Mouse (Mus musculus): ENCODE results near the gene Lrrc42.
A peak's percentile ranks its signal among the peaks of the same experiment; 100 is the strongest.

Lrrc42 gene

DNA sequence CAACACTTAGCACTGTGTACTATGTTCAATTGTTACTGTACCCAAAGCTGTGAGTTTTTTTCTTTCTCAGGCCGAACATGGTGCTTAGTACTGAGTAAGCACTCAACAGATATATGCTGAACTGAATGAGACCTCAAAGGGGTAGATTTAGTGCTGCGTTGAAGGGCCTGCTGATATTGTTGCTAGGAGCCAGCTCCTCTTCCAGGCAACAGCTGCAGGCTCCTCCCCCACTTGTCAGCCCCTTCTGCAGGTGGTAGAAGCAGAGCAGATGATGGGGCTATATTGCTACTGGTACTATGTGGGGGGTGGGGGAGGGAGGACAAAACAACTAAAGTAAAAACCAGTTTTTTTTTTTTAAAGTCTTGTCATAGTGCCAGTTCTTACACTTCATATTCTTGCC, 3.9 kb downstream of the Lrrc42 start:
- no peak for DNase-seq (ENCODE audit: low read depth, low spot score)

DNA sequence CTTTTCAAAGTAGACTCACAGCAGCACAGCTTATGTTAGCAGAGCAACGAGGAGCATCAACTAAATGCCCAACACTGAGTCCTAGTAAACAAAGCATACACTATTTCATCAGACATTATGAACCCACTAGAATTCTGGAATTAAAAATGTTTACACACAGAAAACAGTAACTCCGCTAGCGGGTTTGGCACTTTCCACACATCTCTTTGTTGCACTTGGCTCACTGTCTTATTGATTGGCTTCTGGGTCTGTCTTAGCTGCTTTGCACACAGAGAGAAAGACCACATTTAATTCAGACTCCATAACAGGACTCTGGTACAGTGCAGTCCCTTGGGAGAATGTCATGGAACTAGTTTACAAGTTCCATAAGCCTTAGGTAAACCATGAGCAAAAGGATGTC, 5.3 kb downstream of the Lrrc42 start:
- no peak for DNase-seq (ENCODE audit: low read depth, low spot score)

DNA sequence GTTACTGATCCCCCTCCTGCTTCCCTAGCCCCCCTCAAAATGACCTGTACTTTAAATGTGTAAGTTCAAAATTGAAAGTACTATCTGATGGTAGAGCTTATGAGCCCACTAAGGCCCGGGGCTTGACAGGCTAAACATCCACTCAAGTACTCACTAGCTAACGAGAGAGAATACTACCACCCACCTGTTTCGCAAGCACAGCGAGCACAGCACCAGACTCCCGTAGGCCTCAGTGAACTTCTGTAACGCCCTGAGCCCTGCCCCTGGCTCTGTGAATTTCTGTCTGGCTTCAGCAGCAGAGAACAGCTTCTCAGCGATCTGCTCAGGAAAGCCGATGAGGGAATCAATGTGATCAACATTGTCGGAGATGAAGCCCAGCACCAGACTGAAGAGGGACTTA, 6.2 kb downstream of the Lrrc42 start:
- no peak for DNase-seq (ENCODE audit: low read depth, low spot score)

DNA sequence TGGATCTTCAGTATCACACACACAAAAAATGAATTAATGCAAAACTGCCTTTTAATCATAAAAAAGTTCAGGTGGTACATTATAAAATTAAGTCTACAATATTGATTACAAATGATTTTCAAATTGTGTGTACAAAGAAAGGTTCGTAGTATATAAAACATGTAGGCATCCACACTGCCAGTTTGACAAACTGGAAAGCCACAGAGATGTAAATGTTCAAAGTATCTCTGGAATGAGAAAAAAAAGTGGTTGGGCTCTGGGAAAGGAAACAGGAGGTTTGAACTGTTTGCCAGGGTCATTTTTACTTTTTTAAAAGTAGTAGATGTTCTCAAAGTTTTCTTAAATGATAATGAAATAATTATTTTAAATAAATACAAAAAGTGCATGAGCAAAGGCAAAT, 7.3 kb downstream of the Lrrc42 start:
- no peak for DNase-seq (ENCODE audit: low read depth, low spot score)

DNA sequence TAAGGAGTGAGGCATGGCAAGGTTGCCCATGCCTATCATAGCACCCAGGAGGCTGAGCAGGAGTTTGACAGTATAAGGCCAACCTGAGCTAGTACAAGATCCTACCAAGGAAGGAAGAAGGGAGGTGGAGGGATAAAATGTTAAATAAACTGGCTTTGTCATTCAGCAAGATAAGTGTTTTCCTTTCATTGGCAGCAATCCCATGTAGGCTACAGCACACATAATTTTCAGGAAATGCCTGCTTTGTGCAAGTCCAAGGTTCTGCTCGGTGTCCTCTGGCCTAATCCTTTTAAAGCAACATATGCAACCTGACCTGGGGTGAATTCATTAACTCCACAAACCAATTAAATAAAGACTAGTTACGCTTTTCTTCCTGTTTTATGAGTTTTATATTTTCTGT, 8.0 kb downstream of the Lrrc42 start:
- no peak for DNase-seq (ENCODE audit: low read depth, low spot score)

DNA sequence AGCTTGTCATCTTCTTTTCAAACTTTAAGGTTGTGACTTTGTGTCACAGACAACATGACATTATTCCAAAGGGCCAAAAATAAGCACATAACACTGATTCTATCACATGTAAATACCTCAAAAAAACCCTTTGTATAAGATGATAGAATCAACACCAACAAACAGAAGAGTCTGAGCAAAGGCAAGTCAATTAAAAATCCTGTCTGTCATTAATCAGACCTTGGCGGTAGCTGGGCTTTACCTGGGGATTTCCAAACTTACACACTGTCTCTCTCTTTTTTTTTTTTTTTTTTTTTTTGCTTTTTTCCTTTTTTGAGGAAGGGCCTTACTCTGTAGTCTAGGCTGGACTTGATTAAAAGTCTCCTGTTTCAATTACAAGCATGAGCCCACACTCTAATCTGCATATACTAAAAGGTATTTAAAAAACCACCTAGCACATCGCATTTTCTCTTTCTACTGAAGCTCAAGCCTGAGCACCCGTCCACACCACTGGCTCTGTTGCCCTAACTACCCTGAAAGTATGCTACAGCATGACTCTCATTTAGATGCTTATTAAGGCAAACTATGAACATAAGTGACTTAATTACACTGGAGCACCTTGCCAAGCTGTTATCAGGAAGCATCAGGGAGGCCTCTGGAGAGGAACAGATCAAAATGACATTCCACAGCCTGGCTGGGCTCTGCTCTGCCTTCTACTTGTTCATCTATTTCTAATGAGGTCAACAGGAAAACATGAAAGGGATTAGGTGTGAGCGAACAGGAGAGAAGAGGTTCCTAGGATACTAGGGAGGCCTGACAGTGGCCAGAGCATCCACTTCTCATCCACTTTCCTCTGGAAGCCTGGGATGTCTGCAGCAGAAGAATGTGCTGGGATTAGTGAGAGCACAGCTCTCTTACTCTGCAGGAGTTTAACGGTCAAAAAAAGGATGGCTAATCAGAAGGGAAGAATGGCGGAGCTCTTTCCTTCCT, 9.7 kb downstream of the Lrrc42 start:
- DNase-seq (ENCODE audit: low read depth, low spot score), result no peak

DNA sequence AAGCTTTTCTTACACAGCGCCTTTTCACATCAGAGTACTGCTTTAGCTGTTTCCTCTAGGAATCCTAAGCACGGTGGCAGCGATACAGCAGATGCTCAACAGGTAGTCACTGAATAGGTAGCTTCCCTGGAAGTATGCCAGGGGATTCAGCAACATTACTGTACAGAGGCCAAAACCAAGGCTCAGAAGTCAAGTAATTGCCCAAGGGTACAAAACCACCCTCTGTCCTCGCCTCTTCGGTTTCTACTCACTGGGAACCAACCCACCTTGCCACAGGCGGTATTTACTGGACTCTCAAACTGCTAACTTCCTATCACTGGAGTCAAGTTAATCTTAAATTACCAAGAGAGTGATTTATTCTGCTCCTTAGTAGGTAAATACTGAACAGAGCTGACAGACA, 13.1 kb downstream of the Lrrc42 start:
- no peak for DNase-seq (ENCODE audit: low read depth, low spot score)

DNA sequence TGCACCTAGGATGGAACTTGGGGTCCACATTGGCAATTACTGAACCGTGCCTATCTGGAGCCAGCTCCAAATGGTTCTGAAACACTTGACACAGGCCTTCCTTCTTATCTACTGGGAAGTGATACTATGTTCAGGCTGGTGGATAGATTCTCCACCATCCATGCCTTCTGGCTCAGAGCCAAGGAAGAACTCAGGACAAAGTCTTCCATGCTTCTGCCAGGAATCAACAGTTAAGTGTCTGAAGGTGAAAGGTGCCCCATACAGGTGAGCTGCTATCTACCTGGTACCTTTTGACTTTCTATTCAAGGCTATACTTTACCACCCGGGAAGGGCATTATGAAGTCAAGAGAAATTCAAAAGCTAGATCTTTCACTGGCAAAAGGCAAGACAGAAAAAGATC, 15.1 kb downstream of the Lrrc42 start:
- DNase-seq (ENCODE audit: low read depth, low spot score), result no peak

DNA sequence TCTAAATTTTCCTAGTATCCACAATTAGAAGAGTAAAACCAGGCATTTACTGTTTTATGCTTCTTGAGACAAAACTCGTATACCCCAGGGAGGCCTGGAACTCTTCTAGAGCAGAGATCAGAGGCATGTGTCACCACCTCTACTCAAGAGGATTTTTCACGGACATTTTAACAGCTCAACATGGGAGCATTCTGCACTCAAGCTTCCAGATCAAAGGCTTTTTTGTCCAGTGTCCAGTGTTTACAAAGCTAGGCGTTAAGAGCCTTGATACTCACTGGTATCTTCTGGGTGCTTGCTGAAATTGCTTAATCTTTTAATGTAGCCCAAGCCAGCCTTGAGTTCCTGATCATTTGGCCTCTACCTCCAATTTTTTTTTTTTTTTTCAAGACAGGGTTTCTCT, 21.1 kb downstream of the Lrrc42 start:
- DNase-seq (ENCODE audit: low read depth, low spot score), result no peak

DNA sequence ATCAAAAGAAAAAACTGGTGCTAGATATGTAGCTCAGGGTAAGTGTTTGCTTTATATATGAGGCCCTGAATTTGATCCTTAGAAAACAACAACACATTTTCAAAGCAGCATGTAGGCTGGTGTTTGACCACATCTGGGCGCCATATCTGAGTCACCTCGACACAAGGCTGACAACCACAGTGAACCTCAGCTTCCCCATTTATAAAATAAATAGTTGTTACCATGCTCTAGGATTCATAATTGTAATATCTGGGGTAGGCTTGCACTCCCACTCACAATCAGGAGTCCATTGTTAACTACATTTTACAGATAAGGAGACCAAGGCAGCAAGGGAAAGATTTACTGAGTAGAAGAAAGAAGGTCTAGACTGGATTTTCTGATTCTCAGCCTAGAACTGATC, 27.0 kb downstream of the Lrrc42 start:
- no peak for DNase-seq (ENCODE audit: low read depth, low spot score)

DNA sequence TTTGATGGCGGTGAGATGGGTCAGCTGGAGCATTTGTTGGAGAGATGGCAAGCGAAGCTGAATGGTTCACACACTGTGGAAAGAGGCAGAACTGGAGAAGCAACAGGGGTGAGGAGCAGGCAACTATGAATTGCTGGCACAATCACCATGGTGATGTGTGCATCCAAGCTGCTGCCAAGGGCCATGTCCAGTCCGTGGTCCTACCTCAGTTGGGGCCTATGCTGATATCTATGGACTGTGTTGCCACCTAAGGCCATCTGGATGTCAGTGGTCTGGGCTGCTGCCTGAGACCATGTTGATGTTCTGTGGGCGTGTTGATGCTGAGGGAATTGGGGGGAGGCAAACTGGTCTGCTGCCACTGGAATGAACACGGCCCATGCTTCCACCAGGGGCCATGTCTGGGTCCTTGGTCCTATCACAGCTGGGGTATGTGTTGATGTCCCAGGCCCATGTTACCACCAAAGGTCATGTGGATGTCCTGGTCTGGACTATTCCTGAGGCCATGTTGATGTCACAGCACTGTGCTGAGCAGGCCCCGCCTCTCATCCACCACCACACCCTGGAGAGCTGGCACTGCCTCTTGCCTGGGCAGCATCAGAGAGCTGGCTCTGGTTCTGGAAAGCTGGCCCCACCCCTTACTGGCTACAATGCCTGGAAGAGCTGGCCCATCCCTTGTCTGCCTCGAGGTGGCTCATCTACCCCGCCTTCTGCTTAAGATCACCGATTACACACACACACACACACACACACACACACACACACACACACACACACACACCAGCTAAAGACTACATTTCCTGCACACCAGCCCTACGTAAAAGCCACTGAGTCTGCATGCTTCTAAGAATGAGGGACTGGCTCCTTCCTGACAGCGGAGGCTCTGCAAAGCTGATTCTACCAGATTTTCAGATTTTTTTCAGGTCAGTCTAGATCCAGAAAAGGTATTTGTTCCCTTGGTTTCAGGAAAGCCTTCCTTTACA, 29.8 kb downstream of the Lrrc42 start:
- DNase-seq (ENCODE audit: low read depth, low spot score), result no peak

DNA sequence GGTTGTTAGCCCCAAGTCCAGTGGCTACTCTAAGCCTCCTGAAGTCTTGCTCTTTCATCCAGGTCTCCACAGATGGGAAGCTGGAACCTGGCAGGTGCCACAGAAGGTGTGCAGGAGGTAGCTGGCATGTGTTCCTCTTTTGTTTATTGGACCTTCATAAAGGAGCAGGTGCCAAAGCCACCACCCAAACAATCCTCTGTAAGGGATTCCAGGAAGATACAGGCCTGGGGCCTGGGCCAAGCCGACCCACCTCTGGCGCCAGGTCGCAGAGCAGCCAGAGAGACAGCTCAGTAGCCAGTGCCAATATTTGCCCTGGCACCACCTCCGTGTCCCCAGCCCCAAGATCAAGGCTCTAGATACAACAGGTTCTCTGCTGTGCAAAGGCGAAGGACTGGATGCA, 31.8 kb downstream of the Lrrc42 start:
- no peak for DNase-seq (ENCODE audit: low read depth, low spot score)

DNA sequence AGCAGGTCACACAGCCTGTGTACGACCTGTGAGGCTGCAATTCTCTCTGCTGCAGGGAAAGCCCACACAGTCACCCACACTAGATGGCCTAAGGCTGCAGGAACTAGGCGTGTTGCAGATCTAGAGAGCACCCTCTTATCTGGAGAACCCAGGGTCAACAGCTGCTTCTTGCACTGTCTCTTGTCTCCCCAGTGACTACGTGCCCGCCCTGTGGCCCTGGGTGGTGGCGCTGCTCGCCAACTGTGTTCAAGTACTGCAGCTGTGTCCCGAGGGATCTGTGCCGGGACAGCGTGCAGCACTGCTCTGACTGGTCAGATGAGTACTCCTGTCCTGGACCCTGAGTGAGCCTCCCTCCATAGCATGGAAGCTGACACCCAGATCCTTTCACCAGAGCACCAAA, 35.8 kb downstream of the Lrrc42 start:
- DNase-seq (ENCODE audit: low read depth, low spot score), result no peak

DNA sequence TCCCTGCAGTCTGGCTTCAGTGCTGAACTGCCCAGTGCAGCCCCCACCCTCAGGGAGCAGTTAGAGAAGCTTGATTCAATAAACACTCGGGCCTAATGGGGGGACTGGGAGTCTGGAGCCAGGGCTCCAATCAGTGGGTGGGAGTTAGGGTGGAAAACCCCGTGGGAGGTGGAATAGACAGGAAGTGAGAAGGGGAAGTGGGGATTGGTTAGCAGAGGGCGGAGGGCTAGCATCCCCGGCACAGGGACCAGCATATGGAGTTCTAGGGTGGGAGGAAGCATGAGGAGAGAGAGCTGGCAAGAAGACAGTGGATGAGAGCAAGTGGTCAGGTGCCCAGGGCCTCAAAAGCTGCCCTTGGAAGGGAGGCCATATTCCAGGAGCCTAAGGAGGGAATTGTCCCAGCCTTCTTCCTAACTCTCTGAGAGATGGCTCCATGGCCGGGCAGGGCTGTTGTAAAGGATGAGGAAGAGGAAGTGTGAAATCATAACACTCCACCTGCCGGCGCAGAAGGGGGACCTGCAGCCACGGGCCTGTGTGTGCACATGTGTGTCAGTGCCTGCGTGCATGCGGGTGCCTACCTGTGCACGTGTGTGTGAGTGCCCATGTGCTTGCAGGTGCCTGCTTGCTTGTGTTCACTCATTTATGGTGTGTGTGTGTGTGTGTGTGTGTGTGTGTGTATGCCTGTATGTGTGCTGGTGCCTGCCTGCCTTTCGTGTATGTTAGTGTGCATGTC, 39.9 kb downstream of the Lrrc42 start:
- no peak for DNase-seq (ENCODE audit: low read depth, low spot score)

DNA sequence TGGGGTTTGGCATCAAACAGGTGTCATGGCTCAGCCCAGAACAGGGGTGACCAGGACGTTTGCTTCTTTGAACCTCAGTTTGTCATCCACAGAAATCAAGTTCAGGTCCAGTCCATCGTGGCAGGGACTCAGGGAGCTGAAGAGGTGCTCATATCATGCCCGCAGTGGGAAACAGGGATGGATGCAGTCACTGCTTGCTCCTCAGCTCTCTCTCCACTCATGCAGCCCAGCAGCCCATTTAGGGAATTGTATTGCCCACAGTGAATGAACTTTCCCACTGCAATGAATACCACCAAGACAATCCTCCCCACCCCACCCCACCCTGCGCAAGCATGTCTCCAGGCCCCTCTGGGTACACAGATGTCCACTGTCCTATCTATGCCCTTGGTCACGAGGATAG, 41.4 kb downstream of the Lrrc42 start:
- DNase-seq (ENCODE audit: low read depth, low spot score), result no peak

DNA sequence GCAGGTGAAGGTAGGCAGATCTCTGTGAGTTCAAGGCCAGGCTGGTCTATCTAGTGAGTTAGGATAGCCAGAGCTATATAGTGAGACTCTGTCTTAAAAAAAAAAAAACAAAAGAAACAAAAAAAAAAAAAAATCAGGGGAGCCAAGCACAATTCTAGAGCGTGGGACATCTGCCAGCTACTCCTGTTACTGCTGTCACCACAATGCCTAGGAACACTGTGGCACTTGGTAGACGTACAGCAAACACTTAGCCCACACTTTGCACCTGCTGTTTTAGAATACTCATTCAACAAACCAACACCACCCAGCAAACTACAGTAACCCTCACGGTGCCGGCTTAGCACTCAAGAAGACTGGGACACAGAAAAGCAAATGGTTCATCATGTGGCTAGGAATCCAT, 41.9 kb downstream of the Lrrc42 start:
- DNase-seq (ENCODE audit: low read depth, low spot score), result peak; percentile 47

DNA sequence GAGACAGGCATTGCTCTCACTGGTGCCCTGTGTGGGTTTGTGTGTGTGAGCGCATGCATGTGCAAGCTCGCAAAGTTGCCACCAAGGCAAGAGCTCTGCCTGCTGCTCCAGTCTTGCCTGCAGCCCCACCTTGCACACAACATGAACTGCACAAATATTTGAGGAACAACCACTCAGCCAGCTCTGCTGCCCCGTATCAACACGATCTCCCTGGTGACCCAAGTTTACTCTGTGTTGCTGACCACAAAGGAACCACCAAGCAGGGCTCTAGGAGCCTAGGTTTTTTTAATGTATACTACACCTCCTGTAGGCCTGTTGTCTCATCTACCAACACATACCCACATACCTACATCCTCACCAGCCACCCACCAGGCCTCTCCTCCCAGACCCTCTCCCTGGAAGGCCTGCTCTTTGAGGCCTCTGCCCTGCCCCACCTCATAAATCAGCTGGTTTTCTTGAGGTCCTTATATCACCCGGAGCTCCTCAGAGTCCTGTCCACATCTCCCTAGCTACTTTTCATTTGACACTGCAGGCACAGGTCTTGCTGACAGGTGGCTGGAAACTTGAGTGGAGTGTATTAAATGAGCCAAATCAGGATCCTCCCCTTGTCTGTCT, 42.7 kb downstream of the Lrrc42 start:
- no peak for DNase-seq (ENCODE audit: low read depth, low spot score)

DNA sequence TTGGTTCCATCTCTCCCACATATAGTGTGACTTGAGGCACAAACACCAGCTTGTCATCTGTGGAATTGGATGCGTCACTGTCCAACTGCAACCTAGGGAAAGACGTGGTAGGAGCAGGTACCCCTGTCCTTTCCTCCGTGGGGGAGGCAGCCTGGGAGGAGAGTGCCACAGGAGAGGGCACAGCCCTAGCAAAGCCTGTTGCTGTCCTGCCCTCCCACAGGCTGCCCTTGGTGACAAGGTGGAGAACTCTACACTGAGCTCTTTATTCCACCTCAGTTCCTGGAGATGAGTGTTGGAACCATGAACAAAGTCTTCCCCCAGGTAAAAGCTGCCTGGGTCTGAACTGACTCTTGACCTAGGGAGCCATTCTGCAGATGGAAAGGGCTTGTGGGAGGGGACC, 44.5 kb downstream of the Lrrc42 start, which contains the start of gene Ldlrad1:
Ldlrad1 (plus strand) TSS at position 301 of the 400 bp plus-strand sequence.
- no peak for DNase-seq (ENCODE audit: low read depth, low spot score)

DNA sequence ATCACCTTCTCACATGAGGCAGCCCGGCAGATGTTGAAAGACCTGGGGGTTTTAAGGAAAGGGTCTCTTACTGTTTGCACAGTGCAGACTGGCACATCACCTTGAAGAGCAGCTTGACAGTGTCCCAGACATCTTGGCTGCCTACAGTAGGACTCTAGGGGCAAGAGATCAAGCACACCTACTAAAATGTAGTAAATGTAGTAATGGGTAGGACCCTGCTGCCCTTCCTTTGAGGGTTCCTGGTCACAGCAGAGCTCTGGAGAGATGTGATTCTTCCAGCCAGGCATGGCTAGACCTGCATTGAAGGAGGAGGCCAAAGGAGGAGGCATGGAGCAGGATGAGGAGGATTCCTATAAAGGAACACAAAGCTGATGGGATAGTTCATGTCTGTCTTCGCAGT, 46.3 kb downstream of the Lrrc42 start:
- DNase-seq (ENCODE audit: low read depth, low spot score), result no peak

DNA sequence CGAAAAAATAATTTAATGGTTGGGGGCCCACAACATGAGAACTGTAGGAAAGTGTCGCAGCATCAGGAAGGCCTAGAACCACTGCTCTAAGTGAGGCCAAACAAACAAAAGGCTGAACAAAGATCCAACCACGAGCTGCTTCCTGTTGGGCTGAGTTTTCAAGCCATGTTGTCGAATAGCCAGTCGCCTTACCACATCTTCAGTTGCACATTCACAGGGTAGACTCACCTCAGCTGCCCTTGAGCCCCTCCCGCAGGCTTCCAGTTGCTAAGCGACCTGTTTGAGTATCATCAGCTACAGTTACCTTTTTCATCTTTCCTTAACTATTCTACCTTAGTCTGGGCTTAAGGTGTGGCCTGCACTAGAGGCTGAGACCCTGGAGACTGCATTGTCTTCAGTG, 50.3 kb downstream of the Lrrc42 start:
- no peak for DNase-seq (ENCODE audit: low read depth, low spot score)

DNA sequence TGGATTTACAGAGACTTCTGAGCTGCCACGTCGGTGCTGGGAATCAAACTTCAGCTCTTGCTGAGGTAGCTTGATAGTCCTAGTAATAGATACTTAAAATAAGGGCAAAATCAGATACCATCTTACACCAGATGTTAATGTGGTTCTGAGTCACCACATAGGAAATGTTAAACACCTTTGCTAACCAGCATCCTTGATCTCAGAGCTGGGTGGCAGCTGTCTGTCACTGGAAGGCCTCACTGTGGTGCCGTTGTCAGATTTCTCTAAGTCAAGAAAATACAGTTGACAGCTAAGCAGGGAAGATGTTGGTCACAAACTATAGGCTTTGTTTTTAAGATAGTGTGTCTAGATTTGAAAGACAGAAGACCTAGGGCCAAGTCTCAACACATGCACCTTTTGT, 51.6 kb downstream of the Lrrc42 start:
- no peak for DNase-seq (ENCODE audit: low read depth, low spot score)
